Mouse (Mus musculus) limb, embryonic 11.5 days (tissue): Measurements from ENCODE around the gene Ints3. TPM values are rescaled to one million over a fixed set of nuclear protein-coding genes. Genes with fewer than 3 reads are reported as not detected.
"Not testable (repeated sequence)": the region's sequence is repeated elsewhere in the genome, so short reads cannot be mapped to it uniquely, and the experiment has no call there.

Experiments used
- ATAC-seq: fragments of 200-750 bp; cut with Nextera tagmentation; 2 replicates; pipeline ENCODE4 v1.8.0; 2017; ENCODE audit warnings: low read depth; ENCODE audit not compliant: insufficient number of reproducible peaks, low FRiP score, low TSS enrichment
- DNase-seq: peaks from one replicate; pipeline ENCODE4 v3.0.0-alpha.2; 2015; ENCODE audit warnings: low spot score
- H3K27ac ChIP-seq: fragments of 300-500 bp; sonication (generic); replicated peaks from 2 replicates; pipeline ENCODE4 v1.5.1; 2014; ENCODE audit warnings: low read depth, mild to moderate bottlenecking, low read length
- H3K27me3 ChIP-seq: fragments of 300-500 bp; sonication (generic); 2 replicates; pipeline ENCODE4 v1.6.1; 2014; ENCODE audit warnings: mild to moderate bottlenecking, low read length, mixed read lengths; ENCODE audit not compliant: control insufficient read depth, insufficient read depth
- H3K36me3 ChIP-seq: fragments of 300-500 bp; sonication (generic); 2 replicates; pipeline ENCODE4 v1.6.1; 2014; ENCODE audit warnings: mild to moderate bottlenecking, low read length, moderate library complexity, mixed read lengths; ENCODE audit not compliant: control insufficient read depth, insufficient read depth
- H3K4me1 ChIP-seq: fragments of 300-500 bp; sonication (generic); 2 replicates; pipeline ENCODE4 v1.6.1; 2014; ENCODE audit warnings: low read length, mixed read lengths; ENCODE audit not compliant: control insufficient read depth, insufficient read depth
- H3K4me2 ChIP-seq: fragments of 300-500 bp; sonication (generic); 2 replicates; pipeline ENCODE4 v1.6.1; 2014; ENCODE audit warnings: low read depth, mild to moderate bottlenecking, moderate library complexity; ENCODE audit not compliant: severe bottlenecking
- H3K4me3 ChIP-seq: fragments of 300-500 bp; sonication (generic); 2 replicates; pipeline ENCODE4 v1.5.1; 2014; ENCODE audit warnings: low read depth, low read length
- H3K9ac ChIP-seq: fragments of 300-500 bp; sonication (generic); 2 replicates; pipeline ENCODE4 v1.6.1; 2014; ENCODE audit warnings: mild to moderate bottlenecking, low read length
- H3K9me3 ChIP-seq: fragments of 300-500 bp; sonication (generic); 2 replicates; pipeline ENCODE4 v1.6.1; 2016; ENCODE audit warnings: low read length; ENCODE audit not compliant: control insufficient read depth
- WGBS: fragments of 180-500 bp; shearing (Covaris S2); extraction: QIAGEN DNeasy Blood & Tissue Kit; methylation state at CpG from one replicate; pipeline ENCODE4 v1.1.7; 2014; 5-methylcytosine and 5-hydroxymethylcytosine counted together
- polyA plus RNA-seq: library from polyadenylated mRNA; unstranded; fragments of >200 nt; fragmentation: Nextera tagmentation; extraction: Ambion mirVana; gene quantifications from 2 replicates; pipeline ENCODE4 v1.2.1, GENCODE M21; 2014

Gene Ints3
- polyA plus RNA-seq, 1 experiment from 2014 or later: 47.2 TPM

GRCm38 (mm10) chr3:90371857-90372256, 61.6 kb downstream of the Ints3 start:
- H3K27ac ChIP-seq: no peak overlapping the region
- no peaks in the 10 kb centered on the region for H3K36me3 ChIP-seq
- 65% methylated on average over 7 of the region's 7 CpGs for WGBS
- H3K4me1 ChIP-seq: no peaks in the 10 kb centered on the region
- DNase-seq (no peak), ATAC-seq (no peak)
- no peak overlapping the region for H3K4me2 ChIP-seq
- no peaks in the 10 kb centered on the region for H3K9me3 ChIP-seq
- no peaks in the 10 kb centered on the region for H3K27me3 ChIP-seq
- H3K9ac ChIP-seq: no peak overlapping the region
- H3K4me3 ChIP-seq: no peak overlapping the region

DNA sequence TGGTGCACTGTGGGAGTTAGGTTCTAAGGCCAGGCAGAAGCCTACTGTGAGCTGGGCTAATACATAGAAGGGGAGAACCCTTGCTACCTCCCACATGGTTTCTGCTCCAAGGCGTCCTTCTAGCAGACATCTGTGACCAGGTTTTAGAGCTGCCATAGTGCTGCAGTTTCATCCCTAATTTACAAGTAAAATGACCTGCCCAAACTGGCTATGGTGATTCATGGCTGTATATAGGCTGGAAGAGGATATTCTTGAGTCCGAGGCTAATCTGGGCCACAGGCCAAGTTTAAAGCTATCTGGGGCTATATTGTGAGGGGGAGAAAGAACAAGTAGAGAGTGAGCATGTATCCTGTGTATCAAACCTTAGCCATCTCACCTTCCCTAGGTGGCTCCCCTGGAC, 64.4 kb downstream of the Ints3 start:
- Histone ChIP-seq H3K4me3 (no peak overlapping the region), H3K9ac (no peak overlapping the region), H3K4me2 (no peak overlapping the region), H3K27me3 (no peaks in the 10 kb centered on the region), H3K36me3 (no peaks in the 10 kb centered on the region; the same call in 1 of the 2 replicates), H3K9me3 (no peaks in the 10 kb centered on the region), H3K4me1 (no peaks in the 10 kb centered on the region), H3K27ac (no peak overlapping the region)
- no peak for ATAC-seq
- WGBS: 66% methylated on average over 2 of the region's 2 CpGs
- no peak for DNase-seq

DNA sequence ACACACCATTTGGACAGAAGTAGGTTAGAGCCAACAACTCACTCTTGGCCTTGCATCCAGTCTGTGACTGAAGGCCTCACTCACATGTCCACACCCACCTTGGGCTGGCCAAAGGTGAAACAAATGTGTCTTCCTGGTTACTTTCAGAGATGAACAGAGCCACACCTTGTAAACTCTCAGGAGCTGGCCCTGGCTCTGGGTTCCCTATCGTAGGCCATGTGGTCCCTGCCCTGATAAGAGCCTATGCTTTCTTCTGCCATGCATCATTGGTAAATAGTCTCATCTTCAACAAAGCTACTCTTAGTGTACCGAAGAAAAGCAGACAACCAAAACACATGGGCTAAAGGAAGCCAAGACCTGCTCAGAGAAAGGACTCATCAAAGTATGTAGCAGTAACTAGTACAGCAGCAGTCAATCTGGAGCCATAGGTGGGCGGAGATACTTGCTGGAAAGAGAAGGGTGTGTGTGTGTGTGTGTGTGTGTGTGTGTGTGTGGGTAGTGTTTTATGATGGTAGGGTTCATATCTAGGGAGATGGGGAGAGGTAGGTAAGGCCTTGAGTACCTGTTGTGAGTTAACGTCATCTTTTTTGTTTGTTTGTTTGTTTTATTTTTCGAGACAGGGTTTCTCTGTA, 66.3 kb downstream of the Ints3 start:
- H3K36me3 ChIP-seq: no peaks in the 10 kb centered on the region; the same call in 1 of the 2 replicates
- H3K27me3 ChIP-seq: no peaks in the 10 kb centered on the region
- H3K9ac ChIP-seq: no peak overlapping the region
- H3K4me1 ChIP-seq: no peaks in the 10 kb centered on the region
- DNase-seq (no peak), ATAC-seq (no peak)
- H3K27ac ChIP-seq: no peak overlapping the region
- no peak overlapping the region for H3K4me2 ChIP-seq
- WGBS: 89% methylated on average over 5 of the region's 5 CpGs
- no peaks in the 10 kb centered on the region for H3K9me3 ChIP-seq
- H3K4me3 ChIP-seq: no peak overlapping the region

GRCm38 (mm10) chr3:90362346-90362745, 71.1 kb downstream of the Ints3 start:
- Histone ChIP-seq H3K4me3 (no peak overlapping the region), H3K9me3 (no peaks in the 10 kb centered on the region), H3K27ac (no peak overlapping the region), H3K36me3 (peaks cover 8% of the 10 kb centered on the region), H3K4me1 (no peaks in the 10 kb centered on the region), H3K9ac (no peak overlapping the region), H3K27me3 (no peaks in the 10 kb centered on the region), H3K4me2 (no peak overlapping the region)
- 90% methylated on average over 2 of the region's 2 CpGs for WGBS
- DNase-seq (no peak), ATAC-seq (no peak)

GRCm38 (mm10) chr3:90361476-90361875, 71.9 kb downstream of the Ints3 start:
- 85% methylated on average over 4 of the region's 4 CpGs for WGBS

GRCm38 (mm10) chr3:90359230-90359629, 74.2 kb downstream of the Ints3 start:
- DNase-seq (no peak), ATAC-seq (no peak)
- 96% methylated on average over 1 of the region's 1 CpGs for WGBS
- H3K27me3 ChIP-seq: no peaks in the 10 kb centered on the region
- H3K4me2 ChIP-seq: no peak overlapping the region
- H3K4me1 ChIP-seq: no peaks in the 10 kb centered on the region
- H3K4me3 ChIP-seq: no peak overlapping the region
- H3K27ac ChIP-seq: no peak overlapping the region
- H3K9ac ChIP-seq: no peak overlapping the region
- no peaks in the 10 kb centered on the region for H3K9me3 ChIP-seq
- peaks cover 24% of the 10 kb centered on the region for H3K36me3 ChIP-seq

More at GRCm38 (mm10) chr3:90361476-90361875, 71.9 kb downstream of the Ints3 start:
- DNase-seq (no peak), ATAC-seq (no peak)
- Histone ChIP-seq H3K4me1 (no peaks in the 10 kb centered on the region), H3K9me3 (no peaks in the 10 kb centered on the region), H3K9ac (no peak overlapping the region), H3K4me2 (no peak overlapping the region), H3K4me3 (no peak overlapping the region), H3K27ac (no peak overlapping the region), H3K36me3 (peaks cover 10% of the 10 kb centered on the region), H3K27me3 (no peaks in the 10 kb centered on the region)

DNA sequence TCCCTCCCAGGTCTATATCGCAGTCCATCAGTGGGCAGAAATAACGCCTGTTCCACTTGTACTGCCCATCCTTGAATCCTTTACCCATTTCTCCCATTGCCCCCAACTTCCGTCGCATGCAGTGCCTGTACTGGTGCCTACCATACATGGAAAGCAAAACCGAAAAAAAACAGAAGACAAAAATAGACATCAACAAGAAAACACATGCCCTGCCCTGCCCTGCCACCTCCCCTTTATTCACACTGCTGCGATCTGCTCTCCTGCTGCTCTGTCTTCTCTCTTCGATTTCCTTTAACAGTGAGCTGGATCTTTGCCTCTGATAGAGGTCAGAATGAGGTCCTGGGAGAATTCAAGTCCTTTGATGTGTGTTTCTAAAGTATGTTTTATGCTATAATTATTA, 75.5 kb downstream of the Ints3 start:
- H3K9ac ChIP-seq: no peak overlapping the region
- H3K27me3 ChIP-seq: no peaks in the 10 kb centered on the region
- H3K9me3 ChIP-seq: no peaks in the 10 kb centered on the region
- 94% methylated on average over 7 of the region's 7 CpGs for WGBS
- no peak overlapping the region for H3K4me2 ChIP-seq
- H3K27ac ChIP-seq: no peak overlapping the region
- H3K36me3 ChIP-seq: peaks cover 29% of the 10 kb centered on the region
- no peaks in the 10 kb centered on the region for H3K4me1 ChIP-seq
- no peak overlapping the region for H3K4me3 ChIP-seq
- ATAC-seq (no peak), DNase-seq (no peak)

- Histone ChIP-seq H3K9me3 (no peaks in the 10 kb centered on the region), H3K4me2 (no peak overlapping the region), H3K27me3 (no peaks in the 10 kb centered on the region), H3K27ac (no peak overlapping the region), H3K4me1 (no peaks in the 10 kb centered on the region), H3K36me3 (peaks cover 22% of the 10 kb centered on the region), H3K9ac (no peak overlapping the region), H3K4me3 (no peak overlapping the region)
- 94% methylated on average over 4 of the region's 4 CpGs for WGBS
- no peak for ATAC-seq
- no peak for DNase-seq
These were observed 85.6 kb downstream of the Ints3 start for GRCm38 (mm10) chr3:90347847-90348246.

DNA sequence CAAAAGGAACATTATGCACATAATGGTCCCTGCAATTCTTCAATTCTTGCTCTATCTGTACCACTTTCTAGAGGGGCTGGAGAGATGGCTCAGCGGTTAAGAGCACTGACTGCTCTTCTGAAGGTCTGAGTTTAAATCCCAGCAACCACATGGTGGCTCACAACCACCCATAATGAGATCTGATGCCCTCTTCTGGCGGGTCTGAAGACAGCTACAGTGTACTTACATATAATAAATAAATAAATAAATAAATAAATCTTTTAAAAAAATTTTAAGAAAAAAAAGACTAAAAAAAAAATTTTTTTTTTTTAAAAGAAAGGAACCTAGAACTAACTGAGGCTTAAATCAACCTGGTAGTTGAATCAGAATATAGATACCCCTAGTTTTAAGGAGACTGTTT, 90.6 kb downstream of the Ints3 start:
- not testable (repeated sequence) for ATAC-seq, DNase-seq, H3K4me1 ChIP-seq, H3K4me2 ChIP-seq, H3K9ac ChIP-seq, H3K4me3 ChIP-seq, H3K9me3 ChIP-seq, H3K27me3 ChIP-seq, H3K27ac ChIP-seq
- peaks cover 11% of the 10 kb centered on the region; the same call in 1 of the 2 replicates for H3K36me3 ChIP-seq
- 64% methylated on average over 2 of the region's 2 CpGs for WGBS
